Mouse (Mus musculus) hindbrain, embryonic 13.5 days (tissue): Measurements from ENCODE around the gene Olfr243. TPM values are rescaled to one million over a fixed set of nuclear protein-coding genes. Genes with fewer than 3 reads are reported as not detected.
"Not testable (repeated sequence)": the region's sequence is repeated elsewhere in the genome, so short reads cannot be mapped to it uniquely, and the experiment has no call there.

Experiments used
- ATAC-seq: fragments of 200-750 bp; cut with Nextera tagmentation; 2 replicates; pipeline ENCODE4 v1.8.0; 2017; ENCODE audit warnings: moderate TSS enrichment; ENCODE audit not compliant: low FRiP score
- H3K27ac ChIP-seq: fragments of 300-500 bp; sonication (generic); 2 replicates; pipeline ENCODE4 v1.5.1; 2015; ENCODE audit warnings: inconsistent platforms, mild to moderate bottlenecking, moderate library complexity
- H3K27me3 ChIP-seq: fragments of 300-500 bp; sonication (generic); 2 replicates; pipeline ENCODE4 v1.6.1; 2015; ENCODE audit warnings: mild to moderate bottlenecking, inconsistent platforms
- H3K36me3 ChIP-seq: fragments of 300-500 bp; sonication (generic); 2 replicates; pipeline ENCODE4 v1.6.1; 2015; ENCODE audit warnings: mild to moderate bottlenecking, inconsistent platforms
- H3K4me1 ChIP-seq: fragments of 300-500 bp; sonication (generic); replicated peaks from 2 replicates; pipeline ENCODE4 v1.6.1; 2015; ENCODE audit warnings: inconsistent platforms
- H3K4me2 ChIP-seq: fragments of 300-500 bp; sonication (generic); 2 replicates; pipeline ENCODE4 v1.6.1; 2015; ENCODE audit warnings: inconsistent platforms, mild to moderate bottlenecking, moderate library complexity
- H3K4me3 ChIP-seq: fragments of 300-500 bp; sonication (generic); 2 replicates; pipeline ENCODE4 v1.5.1; 2015; ENCODE audit warnings: mild to moderate bottlenecking, inconsistent platforms
- H3K9ac ChIP-seq: fragments of 300-500 bp; sonication (generic); 2 replicates; pipeline ENCODE4 v1.6.1; 2015; ENCODE audit warnings: mild to moderate bottlenecking, inconsistent platforms
- H3K9me3 ChIP-seq: fragments of 300-500 bp; sonication (generic); 2 replicates; pipeline ENCODE4 v1.6.1; 2016; ENCODE audit warnings: inconsistent platforms
- WGBS: fragments of 180-500 bp; shearing (Covaris S2); methylation state at CpG from one replicate; pipeline ENCODE4 v1.1.7; 2015; 5-methylcytosine and 5-hydroxymethylcytosine counted together
- polyA plus RNA-seq: library from polyadenylated mRNA; unstranded; fragments of >200 nt; fragmentation: Nextera tagmentation; extraction: Ambion mirVana; gene quantifications from 2 replicates; pipeline ENCODE4 v1.2.1, GENCODE M21; 2015

Olfr243 gene
- not detected in 2 replicates for polyA plus RNA-seq

GRCm38 (mm10) chr7:103714371-103714770 is at the start of gene Olfr243:
Gene Olfr243 (plus strand): TSS chr7:103714671.
- Histone ChIP-seq H3K27me3 (no peaks in the 10 kb centered on the region), H3K36me3 (no peaks in the 10 kb centered on the region), H3K27ac (no peak within 1 kb of the TSS)

GRCm38 (mm10) chr7:103671091-103671490 is 43.4 kb upstream of the Olfr243 start, which contains the start of gene Olfr624:
Gene Olfr624 (minus strand): TSS chr7:103671191.
- H3K9ac ChIP-seq, result no peak within 1 kb of the TSS
- no peak within 1 kb of the TSS for H3K27ac ChIP-seq
- H3K4me1 ChIP-seq, result no peaks in the 10 kb centered on the region
- no peak within 1 kb of the TSS for H3K4me3 ChIP-seq
- no peak within 1 kb of the TSS for H3K4me2 ChIP-seq
- 97% methylated on average over 2 of the region's 2 CpGs for WGBS
- no peaks in the 10 kb centered on the region for H3K36me3 ChIP-seq
- H3K9me3 ChIP-seq, result no peaks in the 10 kb centered on the region
- ATAC-seq, result no peak
- no peaks in the 10 kb centered on the region for H3K27me3 ChIP-seq

More at GRCm38 (mm10) chr7:103714371-103714770, at the start of gene Olfr243:
- H3K9ac ChIP-seq, result no peak within 1 kb of the TSS
- no peak for ATAC-seq
- H3K4me2 ChIP-seq, result no peak within 1 kb of the TSS
- no peaks in the 10 kb centered on the region for H3K4me1 ChIP-seq
- no peak within 1 kb of the TSS for H3K4me3 ChIP-seq
- H3K9me3 ChIP-seq, result no peaks in the 10 kb centered on the region

- no peak within 1 kb of the TSS for H3K4me3 ChIP-seq
- H3K27ac ChIP-seq, result no peak within 1 kb of the TSS
- H3K36me3 ChIP-seq, result no peaks in the 10 kb centered on the region
- H3K4me1 ChIP-seq, result no peaks in the 10 kb centered on the region
- no peak within 1 kb of the TSS for H3K9ac ChIP-seq
- no peak within 1 kb of the TSS for H3K4me2 ChIP-seq
- no peaks in the 10 kb centered on the region for H3K27me3 ChIP-seq
- H3K9me3 ChIP-seq, result no peaks in the 10 kb centered on the region
- ATAC-seq, result no peak
Measured at GRCm38 (mm10) chr7:103682420-103682819, 32.1 kb upstream of the Olfr243 start, which contains the start of gene Olfr625-ps1. Gene Olfr625-ps1 (plus strand): TSS chr7:103682720.

- 91% methylated on average over 4 of the region's 4 CpGs for WGBS
- no peak overlapping the region for H3K9ac ChIP-seq
Measured at GRCm38 (mm10) chr7:103699469-103699868, 15.0 kb upstream of the Olfr243 start.

GRCm38 (mm10) chr7:103712024-103712423 is 2.4 kb upstream of the Olfr243 start:
- Histone ChIP-seq H3K4me1 (no peaks in the 10 kb centered on the region), H3K36me3 (no peaks in the 10 kb centered on the region), H3K9me3 (no peaks in the 10 kb centered on the region), H3K27ac (no peak overlapping the region), H3K4me2 (no peak overlapping the region), H3K4me3 (no peak overlapping the region), H3K9ac (no peak overlapping the region), H3K27me3 (no peaks in the 10 kb centered on the region)
- no peak for ATAC-seq
- WGBS, result 38% methylated on average over 2 of the region's 2 CpGs

More at GRCm38 (mm10) chr7:103699469-103699868, 15.0 kb upstream of the Olfr243 start:
- Histone ChIP-seq H3K4me1 (no peaks in the 10 kb centered on the region), H3K27me3 (no peaks in the 10 kb centered on the region), H3K4me3 (no peak overlapping the region), H3K36me3 (no peaks in the 10 kb centered on the region), H3K27ac (no peak overlapping the region), H3K4me2 (no peak overlapping the region), H3K9me3 (no peaks in the 10 kb centered on the region)
- no peak for ATAC-seq

GRCm38 (mm10) chr7:103716398-103716797 is 1.9 kb downstream of the Olfr243 start:
- not testable (repeated sequence) for H3K27me3 ChIP-seq, H3K4me3 ChIP-seq, H3K4me1 ChIP-seq, H3K9ac ChIP-seq, H3K4me2 ChIP-seq, H3K36me3 ChIP-seq, H3K9me3 ChIP-seq, H3K27ac ChIP-seq, ATAC-seq
- 94% methylated on average over 1 of the region's 1 CpGs for WGBS

- 86% methylated on average over 1 of the region's 1 CpGs for WGBS
- no peaks in the 10 kb centered on the region for H3K27me3 ChIP-seq
- H3K4me2 ChIP-seq, result no peak within 1 kb of the TSS
- H3K27ac ChIP-seq, result no peak within 1 kb of the TSS
- no peak for ATAC-seq
- no peak within 1 kb of the TSS for H3K4me3 ChIP-seq
- H3K4me1 ChIP-seq, result no peaks in the 10 kb centered on the region
- H3K36me3 ChIP-seq, result no peaks in the 10 kb centered on the region
- no peak within 1 kb of the TSS for H3K9ac ChIP-seq
- H3K9me3 ChIP-seq, result no peaks in the 10 kb centered on the region
Measured at GRCm38 (mm10) chr7:103730074-103730473, 15.6 kb downstream of the Olfr243 start, which contains the start of gene Olfr628. Gene Olfr628 (plus strand): TSS chr7:103730374.

- WGBS, result 76% methylated on average over 2 of the region's 2 CpGs
- no peak for ATAC-seq
- Histone ChIP-seq H3K4me2 (no peak within 1 kb of the TSS), H3K9me3 (no peaks in the 10 kb centered on the region), H3K4me1 (no peaks in the 10 kb centered on the region), H3K36me3 (no peaks in the 10 kb centered on the region), H3K27me3 (no peaks in the 10 kb centered on the region), H3K27ac (no peak within 1 kb of the TSS), H3K4me3 (no peak within 1 kb of the TSS), H3K9ac (no peak within 1 kb of the TSS)
Measured at GRCm38 (mm10) chr7:103744843-103745242, 30.4 kb downstream of the Olfr243 start, which contains the start of gene Olfr629. Gene Olfr629 (minus strand): TSS chr7:103744943.

- WGBS, result 47% methylated on average over 2 of the region's 2 CpGs
- H3K27ac ChIP-seq, result no peak within 1 kb of the TSS
- no peak within 1 kb of the TSS for H3K4me2 ChIP-seq
Measured at GRCm38 (mm10) chr7:103757233-103757632, 42.8 kb downstream of the Olfr243 start, which contains the start of gene Olfr630. Gene Olfr630 (minus strand): TSS chr7:103757333.

GRCm38 (mm10) chr7:103762212-103762611 is 47.7 kb downstream of the Olfr243 start:
- not testable (repeated sequence) for H3K4me3 ChIP-seq, H3K9me3 ChIP-seq, H3K27ac ChIP-seq, H3K4me2 ChIP-seq, H3K36me3 ChIP-seq, H3K27me3 ChIP-seq, ATAC-seq, H3K4me1 ChIP-seq, H3K9ac ChIP-seq
- 91% methylated on average over 6 of the region's 6 CpGs for WGBS

More at GRCm38 (mm10) chr7:103757233-103757632, 42.8 kb downstream of the Olfr243 start, which contains the start of gene Olfr630:
- Histone ChIP-seq H3K4me3 (no peak within 1 kb of the TSS), H3K9me3 (no peaks in the 10 kb centered on the region), H3K4me1 (no peaks in the 10 kb centered on the region), H3K27me3 (no peaks in the 10 kb centered on the region), H3K9ac (no peak within 1 kb of the TSS), H3K36me3 (no peaks in the 10 kb centered on the region)
- ATAC-seq, result no peak

- 83% methylated on average over 6 of the region's 6 CpGs for WGBS
Measured at GRCm38 (mm10) chr7:103767687-103768086, 53.2 kb downstream of the Olfr243 start.

More at GRCm38 (mm10) chr7:103767687-103768086, 53.2 kb downstream of the Olfr243 start:
- not testable (repeated sequence) for H3K9me3 ChIP-seq, H3K4me2 ChIP-seq, H3K4me3 ChIP-seq, ATAC-seq, H3K9ac ChIP-seq, H3K4me1 ChIP-seq, H3K27ac ChIP-seq, H3K36me3 ChIP-seq, H3K27me3 ChIP-seq
